Mouse (Mus musculus) ovary, adult 2 months (tissue): ENCODE data around the gene Svs1. TPM values are rescaled to one million over a fixed set of nuclear protein-coding genes. Genes with fewer than 3 reads are reported as not detected.

Experiments used
- polyA plus RNA-seq: library from polyadenylated mRNA; depleted of rRNA; stranded (reverse); fragments of >200 nt; gene quantifications from 2 replicates; pipeline ENCODE4 v1.2.3, GENCODE M21; 2012; rRNA removed

The Svs1 gene
- not detected in 2 replicates for polyA plus RNA-seq

GRCm38 (mm10) chr6:48986444-48986990 lies at the start of gene Svs1:
TSS of gene Svs1 (plus strand) at chr6:48986861.

GRCm38 (mm10) chr6:48974663-48975062 lies 12.0 kb upstream of the Svs1 start, which contains the start of gene Doxl2:
TSS of gene Doxl2 (plus strand) at chr6:48974963.

DNA sequence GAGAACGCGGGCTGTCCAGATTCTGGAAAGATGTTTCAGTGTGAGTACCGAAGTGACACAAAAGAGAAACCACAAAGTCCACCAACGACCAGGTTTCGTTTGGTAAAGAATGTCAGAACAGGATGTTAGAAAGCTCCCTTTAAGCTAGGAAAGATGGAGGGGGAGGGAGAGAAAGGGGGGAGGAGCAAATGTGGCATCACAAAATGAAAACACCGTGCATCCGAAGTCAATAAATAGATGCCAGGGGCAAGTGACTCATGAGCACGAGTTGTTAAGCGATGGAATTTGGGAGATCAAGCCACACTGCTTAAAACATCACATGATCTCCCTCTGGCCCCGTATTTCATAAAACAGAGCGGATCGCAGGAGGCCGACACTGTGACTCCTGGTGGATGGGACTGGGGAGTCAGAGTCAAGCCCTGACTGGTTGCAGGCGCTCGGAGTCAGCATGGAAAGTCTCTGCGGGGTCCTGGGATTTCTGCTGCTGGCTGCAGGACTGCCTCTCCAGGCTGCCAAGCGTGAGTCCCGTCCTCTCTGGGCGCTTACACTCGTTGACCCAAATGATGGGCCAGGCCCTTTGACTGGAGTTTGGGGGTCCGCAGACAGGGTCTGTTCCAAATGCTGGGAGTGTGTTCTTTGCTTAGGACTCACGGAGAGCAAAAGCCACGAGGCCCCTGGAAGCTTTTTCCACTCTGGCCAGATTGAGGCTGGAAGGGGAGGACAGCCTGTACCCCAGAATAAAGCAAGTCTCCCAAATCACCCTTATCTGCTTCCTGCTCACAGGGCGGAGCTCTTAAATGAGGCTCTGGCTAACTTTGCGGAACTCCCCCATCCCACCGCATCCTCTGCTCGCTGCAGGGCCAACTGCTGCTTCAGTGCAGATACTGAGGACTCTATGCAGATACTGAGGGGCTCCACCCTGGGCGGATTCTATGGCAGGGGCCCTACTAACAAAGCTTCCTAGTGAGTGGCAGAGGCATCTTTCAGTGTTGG lies 49.9 kb downstream of the Svs1 start, which contains the start of gene Gpnmb:
Gene Gpnmb (plus strand): TSS at position 272 of the 993 bp plus-strand sequence.

Other genes starting within 250 kb of the Svs1 start
- 7.0 and 8.6 TPM in 2 replicates for gene Gimap1, start 247.8 kb upstream of the Svs1 start, polyA plus RNA-seq
- gene Gimap5, start 240.7 kb upstream of the Svs1 start, polyA plus RNA-seq = 5.8 and 7.7 TPM in 2 replicates
- 1.3 and 1.7 TPM in 2 replicates for gene Gimap3, start 216.0 kb upstream of the Svs1 start, polyA plus RNA-seq
- 183 and 196 TPM in 2 replicates for gene Tmem176a, start 145.9 kb upstream of the Svs1 start, polyA plus RNA-seq
- gene Tmem176b, start 145.4 kb upstream of the Svs1 start, polyA plus RNA-seq = 431 and 645 TPM in 2 replicates
- 18.4 and 24.9 TPM in 2 replicates for gene Aoc1, start 114.0 kb upstream of the Svs1 start, polyA plus RNA-seq
- gene 1600015I10Rik, start 57.0 kb upstream of the Svs1 start, polyA plus RNA-seq = not detected in 2 replicates
- gene Doxl2, start 11.9 kb upstream of the Svs1 start, polyA plus RNA-seq = not detected in 2 replicates
- gene Gpnmb, start 49.7 kb downstream of the Svs1 start, polyA plus RNA-seq = 14.5 and 44.0 TPM in 2 replicates
- 23.5 and 30.1 TPM in 2 replicates for gene Malsu1, start 86.9 kb downstream of the Svs1 start, polyA plus RNA-seq
- gene Igf2bp3, start 228.1 kb downstream of the Svs1 start, polyA plus RNA-seq = 0.12 and 0.18 TPM in 2 replicates